Mouse (Mus musculus) adrenal gland, postnatal 14 days (tissue): ENCODE measurements around the gene Adamts8. TPM values are rescaled to one million over a fixed set of nuclear protein-coding genes. Genes with fewer than 3 reads are reported as not detected.

ENCODE experiments used
- DNase-seq: peaks from one replicate; pipeline ENCODE4 v3.0.0; 2021; ENCODE audit warnings: mixed read lengths
- total RNA-seq: library from RNA; stranded (reverse); gene quantifications from 2 replicates; pipeline ENCODE4 v1.2.3, GENCODE M21; 2021

Adamts8 gene
- total RNA-seq, 1 experiment from 2014 or later, result 0.37 TPM

- no peak for DNase-seq
Observed at GRCm38 (mm10) chr9:30993106-30993505, 50.7 kb downstream of the Adamts8 start.

GRCm38 (mm10) chr9:30996590-30997562, 54.5 kb downstream of the Adamts8 start:
- DNase-seq, result no peak

GRCm38 (mm10) chr9:31000641-31001040, 58.3 kb downstream of the Adamts8 start:
- DNase-seq, result no peak

GRCm38 (mm10) chr9:31002528-31002927, 60.2 kb downstream of the Adamts8 start:
- no peak for DNase-seq

GRCm38 (mm10) chr9:31009334-31009733, 67.0 kb downstream of the Adamts8 start:
- DNase-seq, result no peak

GRCm38 (mm10) chr9:31010040-31010439, 67.7 kb downstream of the Adamts8 start:
- no peak for DNase-seq

- DNase-seq, result no peak
Observed at GRCm38 (mm10) chr9:31010749-31011148, 68.4 kb downstream of the Adamts8 start.

- DNase-seq, result peak; percentile 33
Observed at GRCm38 (mm10) chr9:31011533-31011932, 69.2 kb downstream of the Adamts8 start.

GRCm38 (mm10) chr9:31012674-31013073, 70.3 kb downstream of the Adamts8 start:
- no peak for DNase-seq

GRCm38 (mm10) chr9:31013415-31013814, 71.1 kb downstream of the Adamts8 start:
- no peak for DNase-seq

Other genes with a start within 250 kb of the Adamts8 start
- gene Adamts15, start 20.1 kb upstream of the Adamts8 start, total RNA-seq, result 3.8 and 5.2 TPM in 2 replicates
- gene Zbtb44, start 88.1 kb downstream of the Adamts8 start, total RNA-seq, result 44.2 and 46.1 TPM in 2 replicates
- gene St14, start 189.3 kb downstream of the Adamts8 start, total RNA-seq, result 0.70 and 1.8 TPM in 2 replicates